Mouse (Mus musculus) olfactory bulb, adult 2 months (tissue): ENCODE measurements around the gene Myzap.

ENCODE experiments used
- CTCF ChIP-seq: fragments of 200-500 bp; IDR thresholded peaks from 2 replicates; pipeline ENCODE4 v1.5.1; 2012; ENCODE audit warnings: low read depth, mild to moderate bottlenecking, low read length, moderate library complexity; ENCODE audit not compliant: insufficient read depth
- POLR2A ChIP-seq: fragments of 200-500 bp; IDR thresholded peaks from 2 replicates; pipeline ENCODE4 v1.6.1; 2012; ENCODE audit warnings: mild to moderate bottlenecking, low read depth, low read length, moderate library complexity; ENCODE audit not compliant: insufficient read depth

- TF ChIP-seq CTCF, result no peak
- no peak for TF ChIP-seq POLR2A
Measured at GRCm38 (mm10) chr9:71547704-71548275, 44.4 kb downstream of the Myzap start.
